ENCODE assay signal across 8 mouse cellular contexts in genomic region chr10:39171603-39172539, GRCm38 (mm10). TPM values are rescaled to one million over a fixed set of nuclear protein-coding genes. Genes with fewer than 3 reads are reported as not detected.
A peak's percentile ranks its signal among the peaks of the same experiment; 100 is the strongest.
DNase-seq lines count a peak whose midpoint lies in the region; ATAC-seq and TF ChIP-seq lines count a peak whose summit lies in the region.

No protein-coding gene starts in this region.

- no peaks in the 10 kb centered on the region for H3K36me3 ChIP-seq in ES-Bruce4 (ENCODE audit: control insufficient read depth, insufficient read depth, low read length, poor library complexity, severe bottlenecking)
- H3K36me3 ChIP-seq in forebrain, embryonic 13.5 days (ENCODE audit: poor library complexity, severe bottlenecking), result no peaks in the 10 kb centered on the region
- H3K36me3 ChIP-seq in liver, postnatal 0 days (replicated peaks; ENCODE audit: insufficient read depth, low read length), result no peaks in the 10 kb centered on the region
- no peaks in the 10 kb centered on the region for H3K36me3 ChIP-seq in neural tube, embryonic 14.5 days (ENCODE audit: control insufficient read depth, insufficient read depth, low read length)

- intact Hi-C loops in heart, postnatal 10 days (cut with DNase I), result loop anchor here (1.0 to 5.0 kb wide), 7 partner anchors 67 to 789 kb away; partner anchors contain the start of genes Mfsd4b3, Rev3l and Traf3ip2

- no peak overlapping the region for H3K27ac ChIP-seq in ES-Bruce4 (ENCODE audit: insufficient read depth, low read length)
- H3K27ac ChIP-seq in forebrain, embryonic 13.5 days, result peak overlapping the region; percentile 90
- H3K27ac ChIP-seq in liver, postnatal 0 days (ENCODE audit: low read depth), result peak overlapping the region; percentile 75
- peak overlapping the region; percentile 95 for H3K27ac ChIP-seq in neural tube, embryonic 14.5 days (ENCODE audit: low read depth, low read length)

- 7% methylated on average over 26 of the region's 26 CpGs for WGBS in forebrain, embryonic 13.5 days
- 19% methylated on average over 26 of the region's 26 CpGs for WGBS in large intestine, adult 2 months
- 14% methylated on average over 26 of the region's 26 CpGs for WGBS in liver, postnatal 0 days (ENCODE audit: insufficient replicate concordance)
- WGBS in neural tube, embryonic 14.5 days, result 6% methylated on average over 26 of the region's 26 CpGs

- 0 out of 2 replicates have a peak, but pooled peaks have one; percentile 33 for TF ChIP-seq EP300 in ES-Bruce4 (IDR thresholded peaks at IDR 0.05; ENCODE audit: insufficient read depth, low read depth, low read length)
- TF ChIP-seq EP300 in liver, postnatal 0 days (IDR thresholded peaks at IDR 0.05; ENCODE audit: low read depth), result peak; percentile 35; the same call in 1 of the 2 replicates

- no peaks in the 10 kb centered on the region for H3K9me3 ChIP-seq in ES-Bruce4 (replicated peaks; ENCODE audit: control insufficient read depth, insufficient read depth, low read length, poor library complexity, severe bottlenecking)
- H3K9me3 ChIP-seq in forebrain, embryonic 13.5 days (replicated peaks), result no peaks in the 10 kb centered on the region
- no peaks in the 10 kb centered on the region for H3K9me3 ChIP-seq in liver, postnatal 0 days (ENCODE audit: low read length)
- H3K9me3 ChIP-seq in neural tube, embryonic 14.5 days (ENCODE audit: control insufficient read depth, low read length), result no peaks in the 10 kb centered on the region

- H3K4me1 ChIP-seq in ES-Bruce4 (ENCODE audit: control insufficient read depth, insufficient read depth, low read length), result no peaks in the 10 kb centered on the region
- peaks cover 25% of the 10 kb centered on the region for H3K4me1 ChIP-seq in forebrain, embryonic 13.5 days
- peaks cover 25% of the 10 kb centered on the region for H3K4me1 ChIP-seq in liver, postnatal 0 days (ENCODE audit: insufficient read depth)
- peaks cover 25% of the 10 kb centered on the region for H3K4me1 ChIP-seq in neural tube, embryonic 14.5 days (ENCODE audit: control insufficient read depth, insufficient read depth, low read length)

- H3K4me3 ChIP-seq in ES-Bruce4 (ENCODE audit: low read depth, low read length), result peak overlapping the region; percentile 79
- peak overlapping the region; percentile 34 for H3K4me3 ChIP-seq in forebrain, embryonic 13.5 days
- H3K4me3 ChIP-seq in liver, postnatal 0 days (ENCODE audit: low read depth, low read length), result peak overlapping the region; percentile 52
- H3K4me3 ChIP-seq in neural tube, embryonic 14.5 days (ENCODE audit: low read depth, low read length), result peak overlapping the region; percentile 35

- peak; percentile 81 for ATAC-seq in cerebellum, adult (ENCODE audit: insufficient number of reproducible peaks, low FRiP score, low TSS enrichment)
- ATAC-seq in forebrain, embryonic 13.5 days, result peak; percentile 81
- ATAC-seq in liver, postnatal 0 days, result peak; percentile 88
- peak; percentile 82 for ATAC-seq in neural tube, embryonic 14.5 days (ENCODE audit: low read depth)

- peak overlapping the region; percentile 61 for H3K4me2 ChIP-seq in forebrain, embryonic 13.5 days
- H3K4me2 ChIP-seq in liver, postnatal 0 days (ENCODE audit: low read depth, low read length), result peak overlapping the region; percentile 84
- H3K4me2 ChIP-seq in neural tube, embryonic 14.5 days (ENCODE audit: low read depth, low read length), result peak overlapping the region; percentile 68

- TF ChIP-seq POLR2A in ES-Bruce4 (IDR thresholded peaks at IDR 0.05; ENCODE audit: insufficient read depth, low read length), result no peak

- TF ChIP-seq CTCF in ES-Bruce4 (IDR thresholded peaks at IDR 0.05; ENCODE audit: low read depth, low read length), result peak; percentile 65
- TF ChIP-seq CTCF in liver, postnatal 0 days (IDR thresholded peaks at IDR 0.05; ENCODE audit: low read depth), result peak; percentile 82

- no peaks in the 10 kb centered on the region for H3K27me3 ChIP-seq in ES-Bruce4 (ENCODE audit: control insufficient read depth, insufficient read depth, low read length, poor library complexity, severe bottlenecking)
- no peaks in the 10 kb centered on the region for H3K27me3 ChIP-seq in forebrain, embryonic 13.5 days
- 0 out of 2 replicates have a peak, but pooled peaks cover 3% of the 10 kb centered on the region for H3K27me3 ChIP-seq in liver, postnatal 0 days (ENCODE audit: insufficient read depth, low read length)
- H3K27me3 ChIP-seq in neural tube, embryonic 14.5 days (ENCODE audit: control insufficient read depth, insufficient read depth, low read length), result no peaks in the 10 kb centered on the region

- H3K9ac ChIP-seq in ES-Bruce4 (ENCODE audit: low read depth, poor library complexity, severe bottlenecking), result no peak overlapping the region
- H3K9ac ChIP-seq in forebrain, embryonic 13.5 days, result peak overlapping the region; percentile 58
- H3K9ac ChIP-seq in liver, postnatal 0 days (replicated peaks), result no peak overlapping the region; the same call in 1 of the 2 replicates
- H3K9ac ChIP-seq in neural tube, embryonic 14.5 days (replicated peaks; ENCODE audit: low read depth, low read length), result peak overlapping the region; percentile 56; the same call in 1 of the 2 replicates

- DNase-seq in heart, postnatal 10 days, result peak; percentile 93
- DNase-seq in large intestine, adult 2 months (ENCODE audit: low read depth, low spot score), result peak; percentile 83
- DNase-seq in liver, postnatal 0 days, result peak; percentile 86
- peak; percentile 86 for DNase-seq in testis, postnatal 10 days (ENCODE audit: low spot score)

RNA-seq across cellular contexts. Expression of gene Ccn6, which starts 8.3 kb away (rescaled TPM):
- not detected in 2 replicates for polyA plus RNA-seq in ES-Bruce4 (2011; ENCODE audit: insufficient read depth, insufficient read length, low read depth, missing spikeins)
- 0.28 TPM in 1 of 2 replicates, not detected in the other for polyA plus RNA-seq in forebrain, embryonic 13.5 days (2015; fragmentation: Nextera tagmentation; extraction: Ambion mirVana)
- total RNA-seq in heart, postnatal 10 days (2021), result not detected
- polyA plus RNA-seq in large intestine, adult 2 months (2012; rRNA removed), result not detected in 2 replicates
- polyA plus RNA-seq in liver, postnatal 0 days (2015; fragmentation: Nextera tagmentation; extraction: Ambion mirVana), result not detected in 2 replicates
- polyA plus RNA-seq in neural tube, embryonic 14.5 days (2014; fragmentation: Nextera tagmentation; extraction: Ambion mirVana), result 0.37 and 0.43 TPM in 2 replicates

RNA-seq across cellular contexts. Expression of gene Tube1, which starts 38.1 kb away (rescaled TPM):
- 24.6 and 25.6 TPM in 2 replicates for polyA plus RNA-seq in ES-Bruce4 (2011; ENCODE audit: insufficient read depth, insufficient read length, low read depth, missing spikeins)
- 14.4 and 18.5 TPM in 2 replicates for polyA plus RNA-seq in forebrain, embryonic 13.5 days (2015; fragmentation: Nextera tagmentation; extraction: Ambion mirVana)
- total RNA-seq in heart, postnatal 10 days (2021), result 1 to 10 TPM; 2.3 to 2.7 TPM
- polyA plus RNA-seq in large intestine, adult 2 months (2012; rRNA removed), result 3.1 and 3.7 TPM in 2 replicates
- polyA plus RNA-seq in liver, postnatal 0 days (2015; fragmentation: Nextera tagmentation; extraction: Ambion mirVana), result 2.1 and 2.2 TPM in 2 replicates
- 7.7 and 8.5 TPM in 2 replicates for polyA plus RNA-seq in neural tube, embryonic 14.5 days (2014; fragmentation: Nextera tagmentation; extraction: Ambion mirVana)

RNA-seq across cellular contexts. Expression of gene Fam229b, which starts 38.2 kb away (rescaled TPM):
- 3.5 and 4.5 TPM in 2 replicates for polyA plus RNA-seq in ES-Bruce4 (2011; ENCODE audit: insufficient read depth, insufficient read length, low read depth, missing spikeins)
- polyA plus RNA-seq in forebrain, embryonic 13.5 days (2015; fragmentation: Nextera tagmentation; extraction: Ambion mirVana), result 26.2 and 27.4 TPM in 2 replicates
- total RNA-seq in heart, postnatal 10 days (2021), result 1 to 10 TPM; 4.6 to 5.0 TPM
- polyA plus RNA-seq in large intestine, adult 2 months (2012; rRNA removed), result 0.29 and 0.45 TPM in 2 replicates
- 1.3 and 1.9 TPM in 2 replicates for polyA plus RNA-seq in liver, postnatal 0 days (2015; fragmentation: Nextera tagmentation; extraction: Ambion mirVana)
- polyA plus RNA-seq in neural tube, embryonic 14.5 days (2014; fragmentation: Nextera tagmentation; extraction: Ambion mirVana), result 35.2 and 40.0 TPM in 2 replicates

Comparison
In these comparisons a context has a peak if more than half of its experiments do, and no peak if none do; other contexts are left out.
1. H3K9ac ChIP-seq: peak in forebrain, embryonic 13.5 days (single experiment) and neural tube, embryonic 14.5 days (single experiment); none in ES-Bruce4 (single experiment) and liver, postnatal 0 days (single experiment).
2. Peak in every context shown above with its lines, with median percentiles within 50 percentile points of each other: H3K4me3 ChIP-seq, ATAC-seq, H3K4me2 ChIP-seq and DNase-seq.